Mouse (Mus musculus) cerebellum, adult 8-10 months (tissue): Measurements from ENCODE around the gene Spaca6.

Experiments
- DNase-seq: peaks from one replicate; pipeline ENCODE4 v3.0.0; 2022

Gene Spaca6

DNA sequence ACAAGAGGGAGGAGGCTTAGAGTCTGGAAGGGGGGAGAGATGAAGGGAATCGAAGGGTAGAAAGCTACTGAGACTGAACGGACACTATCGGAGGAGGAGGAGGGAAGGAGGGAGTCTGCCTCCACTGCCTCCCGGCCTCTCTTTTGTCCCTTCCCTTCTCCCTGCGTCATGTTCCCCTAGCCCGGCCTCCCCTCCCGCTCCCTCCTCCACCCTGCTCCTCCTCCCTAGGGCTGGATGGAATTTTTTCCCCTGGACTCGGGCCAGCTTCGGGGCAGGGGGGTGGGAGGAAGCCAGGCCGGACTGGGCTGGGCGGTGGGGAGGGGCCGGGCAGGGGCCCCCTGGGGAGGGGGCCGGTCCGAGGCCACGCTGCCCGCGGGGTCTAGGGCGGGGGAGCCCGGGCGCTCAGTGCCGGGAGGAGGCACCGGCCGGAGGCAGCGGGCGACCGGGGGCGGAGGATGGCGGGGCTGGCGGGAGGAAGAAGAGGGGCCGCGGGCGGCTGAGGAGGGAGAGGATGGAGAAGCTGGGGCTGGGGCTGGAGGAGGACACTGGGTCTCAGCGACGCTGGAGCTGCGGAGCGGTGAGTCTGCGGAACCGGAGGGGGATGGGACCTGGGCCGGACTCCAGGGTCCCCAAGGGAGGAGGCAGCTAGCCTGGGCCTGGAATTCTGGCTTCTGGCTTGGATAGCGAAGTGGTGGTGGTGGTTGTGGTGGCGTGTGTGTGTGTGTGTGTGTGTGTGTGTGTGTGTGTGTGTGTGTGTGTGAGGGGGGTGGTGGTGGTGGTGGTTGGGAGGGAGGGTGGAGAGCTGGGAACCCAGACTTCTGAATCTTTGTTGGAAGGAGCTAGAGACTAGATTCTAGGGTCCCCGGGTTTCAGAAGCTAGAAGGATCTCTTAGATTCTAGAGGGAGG is at the start of gene Spaca6:
Spaca6 (plus strand) TSS at position 408 of the 907 bp plus-strand sequence.
- peak; percentile 95 for DNase-seq

DNA sequence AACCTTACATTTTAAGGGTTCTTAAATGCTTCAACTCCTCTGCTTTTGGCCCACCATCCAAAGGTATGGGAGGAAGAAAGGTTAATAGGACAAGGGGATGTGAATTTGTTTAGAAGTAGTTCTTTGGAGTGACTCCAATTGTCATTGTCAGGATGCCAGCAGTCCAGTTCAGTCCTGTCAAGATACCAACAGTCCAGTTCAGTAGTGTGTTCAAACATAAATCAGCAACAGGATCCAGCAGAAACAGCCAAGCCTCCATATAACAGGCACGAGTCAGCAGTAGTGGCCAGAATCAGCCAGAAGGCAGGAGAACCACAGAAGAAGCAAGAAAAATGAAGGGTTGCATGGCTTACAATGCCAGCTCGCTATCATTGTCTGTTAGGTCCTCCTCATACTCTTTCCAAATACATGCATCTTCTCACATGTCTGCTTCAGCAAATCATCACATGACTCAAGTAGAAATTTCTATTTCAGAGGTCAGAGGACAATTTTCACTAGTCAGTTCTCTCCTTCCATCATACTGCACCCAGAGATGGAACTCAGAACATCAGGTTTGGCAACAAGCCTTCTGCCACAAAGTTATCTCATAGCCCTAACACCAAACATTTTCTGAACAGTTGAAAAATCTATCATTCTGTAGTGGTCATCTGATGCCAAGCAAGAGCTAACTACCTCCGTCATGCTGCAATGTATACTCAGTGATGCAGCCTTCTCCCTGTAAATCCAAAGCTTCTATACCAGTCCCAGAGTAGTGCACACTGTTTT is 35.9 kb upstream of the Spaca6 start:
- no peak for DNase-seq

DNA sequence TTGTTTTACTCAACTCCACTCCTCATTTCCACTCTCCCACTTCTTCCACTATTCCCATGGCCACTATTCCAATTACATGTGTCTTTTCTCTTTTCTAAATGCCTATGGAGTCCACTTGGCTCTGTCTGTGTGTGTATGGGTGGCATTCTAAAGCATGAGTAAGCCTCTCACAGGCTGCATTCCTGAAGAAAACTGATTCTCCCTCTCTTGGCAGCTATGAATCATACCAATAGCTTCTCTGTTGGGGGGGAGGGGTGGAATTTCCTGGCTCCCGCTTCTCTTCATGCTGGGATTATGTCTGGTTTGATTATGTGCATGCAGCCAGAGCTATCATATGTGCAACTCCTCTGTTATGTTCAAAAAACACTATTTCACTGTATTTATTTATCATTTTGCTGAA is 34.4 kb upstream of the Spaca6 start:
- peak; percentile 36 for DNase-seq

DNA sequence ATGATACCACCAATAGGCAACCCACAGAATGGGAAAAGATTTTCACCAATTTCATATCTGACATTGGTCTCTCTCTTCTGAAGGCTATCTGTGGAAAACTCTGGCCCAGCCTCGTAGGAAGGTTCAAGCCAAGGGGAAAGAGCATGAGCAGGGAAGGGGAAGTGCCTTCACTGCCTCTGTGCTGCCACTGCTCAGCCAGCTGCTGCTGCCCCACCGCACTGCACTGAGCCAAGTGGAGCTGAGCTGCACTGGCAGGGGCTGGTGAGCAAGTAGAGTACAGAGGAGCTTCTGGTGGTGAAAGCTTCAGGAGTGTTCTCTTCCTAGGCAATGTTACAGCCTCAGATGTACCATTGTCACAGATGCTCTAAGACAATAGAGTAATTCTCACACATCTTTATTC is 31.4 kb upstream of the Spaca6 start:
- no peak for DNase-seq

GRCm38 (mm10) chr17:17823612-17824336 is 3.2 kb upstream of the Spaca6 start:
- no peak for DNase-seq

- DNase-seq: peak; percentile 65
Observed at GRCm38 (mm10) chr17:17825921-17826591, 902 bp upstream of the Spaca6 start.

DNA sequence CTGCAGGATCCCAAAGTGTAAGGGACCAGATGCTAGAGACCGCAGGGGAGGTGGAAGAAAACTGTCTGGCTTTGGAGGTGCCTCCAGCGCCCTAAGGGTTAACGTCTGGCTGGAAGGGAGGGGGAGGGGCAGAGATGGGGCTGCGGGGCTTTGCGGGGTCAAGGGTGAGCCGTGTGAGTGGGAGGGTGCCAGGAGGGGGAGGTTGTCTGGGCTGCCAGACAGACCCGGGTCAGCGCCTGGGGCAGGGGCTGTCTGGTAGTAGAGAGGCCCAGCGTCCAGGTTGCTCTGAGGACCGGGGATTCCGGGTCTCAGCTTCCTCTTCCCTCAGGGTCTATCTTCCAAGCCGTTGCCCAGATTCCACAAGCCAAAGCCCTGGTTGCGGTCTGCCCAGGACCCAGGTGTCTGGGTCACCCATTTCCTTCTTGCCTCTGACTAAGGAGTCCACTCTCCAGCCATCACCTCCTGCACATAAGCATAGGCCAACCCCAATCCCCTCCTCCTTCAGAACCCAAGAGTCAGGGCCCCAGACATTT is 766 bp downstream of the Spaca6 start:
- peak; percentile 77 for DNase-seq

DNA sequence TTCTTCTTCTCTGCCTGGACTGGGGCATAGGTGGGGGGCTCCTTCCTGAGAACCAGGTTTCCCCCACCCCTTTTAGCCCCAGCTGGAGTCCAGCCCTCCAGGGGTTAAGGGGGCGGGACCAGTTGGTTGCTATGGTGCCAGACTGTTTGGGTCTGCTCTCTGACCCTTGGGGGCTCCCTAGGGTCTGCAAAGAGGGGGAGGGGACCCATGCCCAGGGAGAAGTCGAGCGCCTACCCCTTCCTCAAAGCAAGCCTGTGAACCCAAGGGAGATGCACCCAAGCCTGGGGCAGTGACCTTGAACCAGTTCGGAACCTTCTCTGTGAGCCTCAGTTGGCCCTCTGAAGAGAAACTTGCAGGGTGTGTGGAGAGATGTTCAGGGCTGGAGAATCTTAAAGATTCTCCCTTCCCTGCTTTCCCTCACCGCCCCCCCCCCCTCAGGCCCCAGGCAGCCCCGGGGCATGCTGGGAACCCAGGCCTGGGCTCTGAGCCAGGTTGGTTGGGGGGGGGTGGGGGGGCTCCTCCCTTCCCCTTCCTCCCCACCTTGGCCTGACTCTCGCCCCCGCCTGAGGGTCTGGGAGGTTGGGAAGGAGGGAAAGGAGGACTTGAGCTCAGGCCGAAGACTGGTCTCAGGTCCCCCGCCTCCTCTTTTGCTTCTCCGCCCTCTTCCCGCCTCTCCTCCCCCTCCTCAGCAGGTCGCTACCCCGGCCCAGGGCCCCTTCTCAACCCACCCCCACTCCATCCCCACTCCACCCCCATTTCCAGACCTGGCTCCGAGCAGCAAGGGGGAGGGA is 1.4 kb downstream of the Spaca6 start:
- peak; percentile 73 for DNase-seq

GRCm38 (mm10) chr17:17829052-17829785 is 2.3 kb downstream of the Spaca6 start:
- peak; percentile 37 for DNase-seq

DNA sequence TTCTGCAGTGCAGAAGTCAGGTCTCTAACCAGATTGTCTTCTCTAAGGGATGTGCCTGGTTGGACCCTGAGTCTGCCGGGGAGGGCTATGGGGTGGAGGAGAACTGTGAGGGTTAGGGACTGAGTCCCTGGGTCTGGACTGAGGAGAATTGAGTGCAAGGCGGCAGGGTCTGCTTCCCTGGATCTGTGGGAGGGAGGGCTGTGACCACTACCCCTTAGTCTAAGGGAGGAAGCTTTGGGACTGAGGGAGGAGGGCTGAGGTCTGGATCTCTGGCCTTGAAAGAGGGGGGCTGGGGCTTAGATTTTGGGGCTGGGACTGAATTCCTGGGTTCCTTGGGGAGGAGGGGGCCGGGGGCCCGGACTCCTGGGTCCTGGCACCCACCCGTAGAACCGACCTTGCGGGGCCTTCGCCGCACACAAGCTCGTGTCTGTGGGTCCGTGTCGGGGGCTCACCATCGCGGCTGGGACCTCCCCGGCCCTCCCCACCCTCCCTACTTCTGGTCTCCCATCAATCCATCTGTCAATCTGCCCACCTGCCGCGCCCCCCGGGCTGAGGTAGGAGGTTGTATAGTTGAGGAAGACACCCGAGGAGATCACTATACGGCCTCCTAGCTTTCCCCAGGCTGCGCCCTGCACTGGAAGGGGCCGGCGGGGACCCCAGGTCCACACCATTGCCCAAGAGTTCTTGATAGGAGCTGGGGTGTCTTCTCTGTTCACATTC is 3.0 kb downstream of the Spaca6 start:
- peak; percentile 33 for DNase-seq

GRCm38 (mm10) chr17:17830731-17831130 is 3.8 kb downstream of the Spaca6 start:
- DNase-seq: peak; percentile 40

GRCm38 (mm10) chr17:17834896-17835295 is 7.9 kb downstream of the Spaca6 start:
- DNase-seq: no peak

- DNase-seq: no peak
Observed at GRCm38 (mm10) chr17:17836101-17836500, 9.1 kb downstream of the Spaca6 start.

DNA sequence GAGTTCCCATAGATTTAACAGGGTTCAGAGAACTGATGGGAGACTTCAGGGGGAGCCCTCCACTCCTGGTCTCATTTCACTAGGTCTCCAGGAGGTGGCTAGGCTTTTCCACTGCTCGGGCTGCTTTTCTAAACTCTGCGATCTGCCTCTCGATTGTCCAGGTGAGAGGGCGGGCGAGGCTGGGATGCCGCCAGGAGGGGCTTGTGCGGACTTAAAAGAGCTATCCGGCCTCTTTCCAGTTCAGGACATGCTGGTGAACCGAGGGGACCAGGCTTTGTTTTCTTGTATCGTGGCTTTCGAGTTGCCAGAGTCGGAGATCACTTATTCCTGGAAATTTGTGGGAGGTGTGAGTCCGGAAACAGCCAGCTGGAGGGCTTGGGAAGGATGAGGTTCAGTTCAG is 10.5 kb downstream of the Spaca6 start:
- DNase-seq: peak; percentile 43

DNA sequence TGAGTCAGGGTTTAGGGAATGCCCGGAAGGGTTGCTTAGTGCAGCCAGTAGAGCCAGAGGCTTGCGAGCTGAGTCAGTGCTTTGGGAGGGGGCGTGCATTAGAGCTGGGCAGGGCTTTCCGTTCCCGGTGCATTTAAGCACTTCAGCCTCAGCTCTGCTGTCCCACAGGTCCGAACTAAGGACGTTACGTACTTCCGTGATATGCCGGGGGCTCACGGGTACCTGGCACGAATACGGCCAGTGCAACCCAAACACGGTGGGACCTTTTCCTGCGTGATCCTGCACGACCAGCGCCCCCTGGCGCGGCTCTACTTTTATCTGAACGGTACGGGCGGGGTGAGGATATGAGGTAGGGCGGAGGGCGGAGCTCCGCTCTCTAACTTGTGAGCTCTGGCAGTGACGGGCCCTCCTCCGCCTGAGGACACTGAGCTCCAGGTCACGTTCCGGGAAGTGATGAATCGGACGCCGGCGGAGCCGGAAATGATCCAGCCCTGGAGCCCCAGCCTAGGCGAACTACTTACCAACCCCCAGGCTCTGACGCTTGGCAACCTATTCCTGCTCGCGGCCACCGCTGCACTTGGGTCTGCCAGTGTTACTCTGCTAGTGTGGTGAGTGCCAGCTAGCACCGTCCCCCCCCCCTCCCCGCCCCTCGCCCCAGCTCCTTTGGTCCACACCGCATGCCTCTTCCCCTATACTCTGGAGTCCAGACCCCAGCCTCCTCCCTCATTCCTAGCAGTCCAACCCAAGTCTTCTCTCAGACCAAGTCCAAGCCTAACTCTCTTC is 11.2 kb downstream of the Spaca6 start:
- peak; percentile 95 for DNase-seq

- no peak for DNase-seq
Observed at GRCm38 (mm10) chr17:17839276-17839675, 12.3 kb downstream of the Spaca6 start.

- no peak for DNase-seq
Observed at GRCm38 (mm10) chr17:17840796-17841195, 13.8 kb downstream of the Spaca6 start.

GRCm38 (mm10) chr17:17843534-17844261 is 16.7 kb downstream of the Spaca6 start:
- no peak for DNase-seq
